Mouse (Mus musculus): ENCODE measurements around the gene Ak5. TPM values are rescaled to one million over a fixed set of nuclear protein-coding genes. Genes with fewer than 3 reads are reported as not detected.

The Ak5 gene
- total RNA-seq, 2 experiments from 2014 or later = not detected

DNA sequence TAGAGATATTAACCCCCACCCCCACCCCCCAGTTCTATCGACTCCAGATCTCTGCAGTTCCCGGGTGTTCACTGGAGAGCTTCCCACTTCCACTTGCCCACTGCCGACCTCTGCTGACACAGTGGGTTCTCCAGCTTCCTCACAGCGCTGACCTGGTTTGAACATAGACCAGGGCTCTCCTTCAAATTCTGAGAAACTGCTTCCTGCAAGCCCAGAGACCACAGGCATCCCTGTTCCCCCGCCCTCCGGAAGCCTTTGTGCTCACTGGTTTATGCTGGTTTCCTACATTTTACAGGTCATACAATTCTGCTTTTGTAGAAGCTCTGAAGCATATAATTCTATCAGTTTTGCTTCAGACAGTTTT, 98.9 kb downstream of the Ak5 start:
- DNase-seq (ENCODE audit: low spot score) = no peak

GRCm38 (mm10) chr3:152568455-152569241, 99.5 kb downstream of the Ak5 start:
- no peak for DNase-seq (ENCODE audit: low spot score)
- intact Hi-C loops (cut with DNase I) = no loop called here

More for the DNA sequence above, 98.9 kb downstream of the Ak5 start:
- intact Hi-C loops (cut with DNase I) = no loop called here

DNA sequence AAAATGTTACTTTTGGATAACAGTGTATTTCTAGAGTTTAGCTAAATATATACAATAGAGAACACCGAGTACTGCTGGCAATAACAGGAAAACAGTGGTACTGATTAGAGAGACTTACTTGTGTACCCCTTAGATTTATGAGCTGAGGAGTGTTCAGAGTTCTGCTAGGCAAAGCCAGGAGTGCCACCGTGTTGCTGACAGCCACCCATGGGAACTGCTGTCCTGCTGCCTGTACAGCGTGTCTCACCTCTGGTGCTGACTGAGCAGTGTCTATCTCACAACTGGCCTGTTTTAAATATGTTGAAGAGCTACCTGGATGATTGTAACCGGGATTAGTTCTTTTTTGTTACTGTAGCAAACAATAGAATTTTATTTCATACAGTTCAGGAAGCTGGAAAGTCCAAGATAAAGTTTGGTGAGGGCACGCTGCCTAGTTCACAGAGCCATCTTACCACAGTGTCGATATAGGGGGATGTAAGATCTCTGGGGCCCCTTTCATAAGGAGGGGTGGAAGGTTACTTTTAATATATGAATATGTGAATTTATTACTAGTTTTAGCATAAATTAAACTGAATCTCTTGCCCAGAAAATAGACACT, 103.5 kb downstream of the Ak5 start:
- DNase-seq (ENCODE audit: low spot score) = no peak

GRCm38 (mm10) chr3:152563833-152564232, 104.3 kb downstream of the Ak5 start:
- no peak for DNase-seq (ENCODE audit: low spot score)
- intact Hi-C loops (cut with DNase I) = no loop called here

More for the DNA sequence above, 103.5 kb downstream of the Ak5 start:
- intact Hi-C loops (cut with DNase I) = no loop called here

DNA sequence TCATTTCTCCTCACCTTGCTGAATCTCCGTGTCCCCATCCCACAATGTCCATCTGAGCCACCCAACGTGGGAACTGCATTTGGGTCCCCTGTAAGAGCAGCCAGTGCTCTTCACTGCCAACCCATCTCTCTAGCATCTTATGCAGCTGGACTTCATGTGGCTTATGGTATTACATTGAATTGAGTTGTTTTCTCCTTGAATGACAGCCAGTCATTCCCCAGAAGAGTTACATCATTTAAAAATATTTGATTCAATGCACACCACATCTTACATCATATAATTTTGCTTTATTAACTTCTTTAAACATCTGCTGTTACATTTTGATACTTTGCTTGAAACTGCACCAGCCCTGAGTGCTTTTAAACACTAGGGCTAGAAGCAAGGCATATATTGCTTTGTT, 106.5 kb downstream of the Ak5 start:
- no peak for DNase-seq (ENCODE audit: low spot score)
- intact Hi-C loops (cut with DNase I) = no loop called here

DNA sequence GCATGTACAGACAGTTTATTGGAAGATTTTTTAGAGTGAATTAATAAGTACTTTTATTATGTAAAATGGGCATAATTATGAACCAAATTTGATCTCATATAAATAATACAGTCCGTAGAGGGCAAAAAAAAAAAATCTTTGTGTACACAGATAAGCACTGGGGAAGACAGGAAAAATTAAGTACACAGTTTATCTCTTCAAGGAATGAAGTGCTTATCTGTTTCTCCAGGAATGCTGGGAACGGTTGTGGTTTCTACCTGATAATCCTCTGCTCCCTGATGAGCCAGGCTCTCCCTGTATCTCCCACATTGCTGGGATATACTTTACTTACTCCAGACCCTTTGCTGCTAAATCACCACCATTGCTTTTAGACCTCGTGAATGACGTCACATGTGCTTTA, 108.9 kb downstream of the Ak5 start:
- DNase-seq (ENCODE audit: low spot score) = no peak
- intact Hi-C loops (cut with DNase I) = no loop called here

DNA sequence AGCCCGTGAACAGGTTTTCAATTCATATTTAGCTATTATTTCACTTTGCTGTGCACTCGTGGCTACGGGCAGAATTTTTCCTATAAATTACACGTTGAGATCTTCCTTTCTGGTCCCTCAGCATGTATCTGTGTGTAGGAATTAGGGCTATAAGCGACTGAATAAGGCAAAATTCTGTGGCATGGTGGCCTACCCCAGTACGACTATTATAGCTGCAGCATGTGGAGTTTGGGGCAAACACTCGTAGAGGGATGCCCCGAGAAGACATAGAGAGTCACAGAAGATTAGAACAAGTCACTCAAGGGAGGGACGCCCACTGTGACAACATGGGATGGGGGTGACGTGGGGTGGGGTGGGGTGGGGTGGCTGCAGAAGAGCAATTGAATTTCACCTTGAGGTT, 110.1 kb downstream of the Ak5 start:
- intact Hi-C loops (cut with DNase I) = no loop called here
- DNase-seq (ENCODE audit: low spot score) = no peak

DNA sequence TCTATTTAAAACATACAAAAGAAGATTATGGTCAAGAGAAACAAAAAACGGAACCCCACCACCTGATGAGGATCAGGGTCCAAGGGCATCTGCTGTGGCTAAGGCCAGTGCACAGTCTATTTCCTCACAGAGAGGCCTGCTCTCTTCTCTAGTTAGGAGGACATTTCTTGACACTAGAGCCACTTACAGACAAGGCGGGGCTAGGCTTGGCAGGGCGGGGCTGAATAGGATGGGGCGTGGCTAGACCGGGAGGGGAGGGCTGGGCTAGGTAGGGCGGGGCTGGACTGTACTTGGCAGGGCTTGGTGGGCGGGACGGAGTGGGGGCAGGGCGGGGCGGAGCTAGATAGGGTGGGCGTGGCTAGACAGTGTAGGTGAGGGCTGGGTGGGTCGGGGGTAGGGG, 110.5 kb downstream of the Ak5 start:
- intact Hi-C loops (cut with DNase I) = no loop called here
- DNase-seq (ENCODE audit: low spot score) = no peak

DNA sequence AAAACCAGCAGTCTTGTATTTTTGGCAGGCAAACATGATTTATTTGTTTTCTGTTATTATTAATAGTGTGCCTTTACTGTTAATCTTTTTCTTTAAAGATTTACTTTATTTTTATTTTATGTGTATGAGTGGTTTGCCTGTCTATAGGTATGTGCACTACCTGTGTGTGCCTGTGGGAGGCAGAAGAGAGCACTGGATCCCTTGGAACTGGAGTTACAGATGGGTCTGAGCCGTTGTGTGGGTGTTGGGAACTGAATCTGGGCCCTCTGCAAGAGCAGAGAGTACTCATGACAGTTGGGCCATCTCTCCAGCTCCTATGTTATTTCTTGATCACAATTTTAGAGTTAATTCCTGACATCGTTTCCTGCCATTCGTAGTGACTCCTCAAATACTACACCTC, 111.2 kb downstream of the Ak5 start:
- DNase-seq (ENCODE audit: low spot score) = no peak
- intact Hi-C loops (cut with DNase I) = no loop called here

DNA sequence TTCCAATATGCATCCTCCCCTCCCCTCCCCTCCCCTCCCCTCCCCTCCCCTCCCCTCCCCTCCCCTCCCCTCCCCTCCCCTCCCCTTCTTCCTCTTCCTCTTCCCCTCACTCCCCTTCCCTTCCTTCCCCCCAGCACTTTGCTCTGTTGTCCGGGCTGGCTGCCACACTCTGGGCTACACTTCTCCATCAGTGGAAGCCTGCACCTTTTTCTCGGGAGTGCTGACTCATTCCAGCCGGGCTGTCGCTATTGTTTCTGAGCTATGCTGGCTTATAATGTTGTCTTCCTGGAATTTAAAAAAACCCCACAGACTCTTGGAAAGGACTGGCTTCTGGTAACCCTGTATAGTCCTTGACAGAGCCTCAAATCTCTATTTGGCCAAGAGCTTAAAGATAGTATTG, 111.7 kb downstream of the Ak5 start:
- no peak for DNase-seq (ENCODE audit: low spot score)
- intact Hi-C loops (cut with DNase I) = no loop called here

DNA sequence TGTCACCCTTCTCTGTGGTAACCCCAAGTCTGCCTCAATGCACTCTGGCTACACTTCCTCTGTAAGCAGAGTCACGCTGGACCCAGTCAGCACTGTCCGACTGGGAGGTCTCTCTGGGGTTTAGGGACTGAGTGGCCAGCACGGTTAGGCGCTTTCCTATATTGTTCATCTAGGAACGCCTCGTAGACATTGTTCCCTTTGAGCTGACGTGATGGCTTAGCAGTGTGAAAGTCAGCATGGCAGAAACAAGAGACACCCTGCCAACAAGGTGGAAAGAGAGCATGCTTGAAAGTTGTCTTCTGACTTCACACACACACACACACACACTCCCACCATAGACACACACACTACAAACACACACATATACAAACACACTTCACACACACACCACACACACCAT, 112.9 kb downstream of the Ak5 start:
- no peak for DNase-seq (ENCODE audit: low spot score)
- intact Hi-C loops (cut with DNase I) = no loop called here

GRCm38 (mm10) chr3:152554366-152554765, 113.8 kb downstream of the Ak5 start:
- no peak for DNase-seq (ENCODE audit: low spot score)
- intact Hi-C loops (cut with DNase I) = no loop called here

- intact Hi-C loops (cut with DNase I) = no loop called here
- DNase-seq (ENCODE audit: low spot score) = no peak
Measured at GRCm38 (mm10) chr3:152552641-152553040, 115.5 kb downstream of the Ak5 start.

- intact Hi-C loops (cut with DNase I) = no loop called here
- DNase-seq (ENCODE audit: low spot score) = no peak
Measured at GRCm38 (mm10) chr3:152550528-152551115, 117.5 kb downstream of the Ak5 start.

- no peak for DNase-seq (ENCODE audit: low spot score)
- intact Hi-C loops (cut with DNase I) = no loop called here
Measured at GRCm38 (mm10) chr3:152550031-152550430, 118.1 kb downstream of the Ak5 start.

- intact Hi-C loops (cut with DNase I) = no loop called here
- no peak for DNase-seq (ENCODE audit: low spot score)
Measured at GRCm38 (mm10) chr3:152544921-152545320, 123.2 kb downstream of the Ak5 start.

GRCm38 (mm10) chr3:152542298-152542697, 125.9 kb downstream of the Ak5 start:
- intact Hi-C loops (cut with DNase I) = no loop called here

GRCm38 (mm10) chr3:152530344-152530743, 137.8 kb downstream of the Ak5 start:
- DNase-seq (ENCODE audit: low spot score) = no peak
- intact Hi-C loops (cut with DNase I) = no loop called here

More at GRCm38 (mm10) chr3:152542298-152542697, 125.9 kb downstream of the Ak5 start:
- DNase-seq (ENCODE audit: low spot score) = no peak

DNA sequence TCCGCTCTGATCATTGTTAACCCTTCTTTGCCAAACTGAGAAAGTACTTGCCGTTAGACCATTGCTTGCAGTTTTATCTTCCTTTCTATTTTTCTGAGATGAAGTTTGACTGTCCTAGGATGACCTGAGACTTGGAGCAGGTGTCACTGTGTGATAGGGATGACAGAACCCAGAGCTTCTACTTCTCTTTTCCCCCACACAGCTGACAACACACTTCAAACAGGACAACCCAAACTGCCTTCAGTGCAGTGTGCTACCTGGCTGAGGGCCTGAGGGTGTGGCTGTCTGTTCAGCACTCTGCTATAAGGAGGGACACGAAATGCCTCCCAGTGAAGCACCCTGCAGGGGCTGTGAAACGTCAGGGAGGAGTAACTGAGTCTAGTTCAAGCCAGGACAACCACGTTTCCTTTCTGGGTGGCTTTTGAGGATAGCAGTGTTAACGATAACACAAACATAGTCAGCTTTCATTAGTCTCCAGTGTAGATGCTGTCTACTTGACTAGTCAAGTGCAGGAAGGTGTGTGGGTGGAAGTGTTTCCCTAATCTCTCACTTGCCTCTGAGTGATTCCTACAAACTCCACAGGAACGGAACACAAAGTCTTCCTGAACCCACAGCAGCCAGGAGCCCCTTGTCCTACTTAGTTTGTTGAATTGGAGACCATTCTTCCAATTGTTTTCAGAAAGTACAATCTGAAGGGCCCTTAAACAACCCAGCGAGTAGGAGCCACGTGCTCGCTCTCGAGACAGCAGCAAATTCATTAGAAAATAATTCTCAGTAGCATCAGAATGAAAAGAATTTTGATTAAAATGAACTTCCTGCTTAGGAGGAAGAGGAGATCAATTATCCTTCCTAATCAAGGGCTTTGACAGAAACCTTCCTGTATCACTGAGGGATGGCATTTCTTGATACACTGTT, 138.8 kb downstream of the Ak5 start:
- intact Hi-C loops (cut with DNase I) = no loop called here
- no peak for DNase-seq (ENCODE audit: low spot score)

DNA sequence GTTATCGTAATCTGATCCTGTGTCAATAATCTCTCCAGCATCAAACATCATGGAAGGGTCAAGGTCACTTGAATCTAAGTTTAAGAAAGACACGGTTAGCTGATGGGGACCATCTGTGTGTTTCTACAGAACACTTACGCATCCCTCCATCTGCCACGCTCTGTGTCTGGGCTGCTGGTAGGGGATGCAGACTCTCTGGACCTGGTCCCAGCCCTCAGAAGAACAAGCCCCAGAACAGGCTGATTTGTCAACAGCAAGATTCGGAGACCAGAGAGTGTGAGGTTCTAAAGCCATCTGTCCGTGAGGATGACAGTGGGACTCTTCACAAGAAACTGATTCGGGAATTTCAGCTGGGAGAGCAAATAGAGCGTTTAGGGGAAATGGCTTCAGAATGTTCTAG, 141.4 kb downstream of the Ak5 start:
- intact Hi-C loops (cut with DNase I) = no loop called here
- no peak for DNase-seq (ENCODE audit: low spot score)

GRCm38 (mm10) chr3:152523315-152523638, 144.9 kb downstream of the Ak5 start:
- no peak for DNase-seq (ENCODE audit: low spot score)
- intact Hi-C loops (cut with DNase I) = no loop called here

Measured in heart, postnatal 25 days (tissue).